Mouse (Mus musculus): ENCODE measurements around the gene Saa1.

- no peak for TF ChIP-seq CTCF (IDR thresholded peaks at IDR 0.05)
- no peak for TF ChIP-seq EP300 (IDR thresholded peaks at IDR 0.05)
Observed at GRCm38 (mm10) chr7:46761049-46761795, 18.4 kb upstream of the Saa1 start.

Data from lung, postnatal 0 days (tissue).